Mouse (Mus musculus): Measurements from ENCODE around the gene Gm9970. TPM values are rescaled to one million over a fixed set of nuclear protein-coding genes. Genes with fewer than 3 reads are reported as not detected.

Gene Gm9970
- not detected in 2 replicates for total RNA-seq (2014; rRNA removed; ENCODE audit: low replicate concordance)
- polyA plus RNA-seq (2015; fragmentation: Nextera tagmentation; extraction: Ambion mirVana) = 0.70 and 1.1 TPM in 2 replicates

- peaks cover 6% of the 10 kb centered on the region for H3K4me1 ChIP-seq (ENCODE audit: control insufficient read depth, insufficient read depth)
- peak within 1 kb of the TSS; percentile 81 for H3K4me3 ChIP-seq (ENCODE audit: low read depth, low read length)
- H3K9me3 ChIP-seq (replicated peaks; ENCODE audit: control insufficient read depth, low read length) = no peaks in the 10 kb centered on the region
- no peaks in the 10 kb centered on the region for H3K27me3 ChIP-seq (ENCODE audit: control insufficient read depth, insufficient read depth, low read length)
- ATAC-seq (ENCODE audit: insufficient read depth, low read depth) = peak; percentile 98
- H3K4me2 ChIP-seq (ENCODE audit: low read depth, low read length) = peak within 1 kb of the TSS; percentile 81
- peaks cover 23% of the 10 kb centered on the region for H3K36me3 ChIP-seq (replicated peaks; ENCODE audit: control insufficient read depth, insufficient read depth, low read length)
- under 1% methylated on average over 92 of the region's 103 CpGs for WGBS
- peak within 1 kb of the TSS; percentile 97 for H3K27ac ChIP-seq (ENCODE audit: low read depth)
- DNase-seq (ENCODE audit: low spot score) = peak; percentile 94
- TF ChIP-seq CTCF (IDR thresholded peaks at IDR 0.05; ENCODE audit: low read depth) = no peak
- TF ChIP-seq EP300 (IDR thresholded peaks at IDR 0.05; ENCODE audit: low read depth) = no peak
- H3K9ac ChIP-seq (replicated peaks; ENCODE audit: low read depth, low read length) = peak within 1 kb of the TSS; percentile 92
Measured at GRCm38 (mm10) chr5:31240637-31241521, at the start of gene Gm9970, which contains the start of gene Nrbp1. Gene Gm9970 (minus strand): TSS chr5:31241232. Gene Nrbp1 (plus strand): TSS chr5:31240864.

GRCm38 (mm10) chr5:31289626-31290230 lies 48.7 kb upstream of the Gm9970 start:
- Histone ChIP-seq H3K4me3 (ENCODE audit: low read depth, low read length) (no peak overlapping the region), H3K27ac (ENCODE audit: low read depth) (no peak overlapping the region), H3K9ac (replicated peaks; ENCODE audit: low read depth, low read length) (no peak overlapping the region; the same call in 1 of the 2 replicates)

GRCm38 (mm10) chr5:31288655-31289054 lies 47.6 kb upstream of the Gm9970 start:
- peaks cover 34% of the 10 kb centered on the region for H3K36me3 ChIP-seq (replicated peaks; ENCODE audit: control insufficient read depth, insufficient read depth, low read length)
- WGBS = 61% methylated on average over 3 of the region's 3 CpGs
- H3K27me3 ChIP-seq (ENCODE audit: control insufficient read depth, insufficient read depth, low read length) = no peaks in the 10 kb centered on the region
- no peak for TF ChIP-seq CTCF (IDR thresholded peaks at IDR 0.05; ENCODE audit: low read depth)
- TF ChIP-seq EP300 (IDR thresholded peaks at IDR 0.05; ENCODE audit: low read depth) = no peak
- H3K27ac ChIP-seq (ENCODE audit: low read depth) = no peak overlapping the region
- no peak overlapping the region for H3K4me3 ChIP-seq (ENCODE audit: low read depth, low read length)
- no peak for ATAC-seq (ENCODE audit: insufficient read depth, low read depth)
- no peak for DNase-seq (ENCODE audit: low spot score)
- no peak overlapping the region for H3K9ac ChIP-seq (replicated peaks; ENCODE audit: low read depth, low read length)
- H3K4me1 ChIP-seq (ENCODE audit: control insufficient read depth, insufficient read depth) = peaks cover 5% of the 10 kb centered on the region; the same call in 1 of the 2 replicates
- H3K9me3 ChIP-seq (replicated peaks; ENCODE audit: control insufficient read depth, low read length) = no peaks in the 10 kb centered on the region
- H3K4me2 ChIP-seq (ENCODE audit: low read depth, low read length) = no peak overlapping the region

More at GRCm38 (mm10) chr5:31289626-31290230, 48.7 kb upstream of the Gm9970 start:
- H3K4me1 ChIP-seq (ENCODE audit: control insufficient read depth, insufficient read depth) = peaks cover 5% of the 10 kb centered on the region; the same call in 1 of the 2 replicates
- peaks cover 23% of the 10 kb centered on the region for H3K36me3 ChIP-seq (replicated peaks; ENCODE audit: control insufficient read depth, insufficient read depth, low read length)
- H3K9me3 ChIP-seq (replicated peaks; ENCODE audit: control insufficient read depth, low read length) = no peaks in the 10 kb centered on the region
- 64% methylated on average over 3 of the region's 3 CpGs for WGBS
- ATAC-seq (ENCODE audit: insufficient read depth, low read depth) = no peak
- H3K4me2 ChIP-seq (ENCODE audit: low read depth, low read length) = 0 out of 2 replicates have a peak overlapping the region, but pooled peaks have one; percentile 78
- no peak for DNase-seq (ENCODE audit: low spot score)
- no peaks in the 10 kb centered on the region for H3K27me3 ChIP-seq (ENCODE audit: control insufficient read depth, insufficient read depth, low read length)
- TF ChIP-seq CTCF (IDR thresholded peaks at IDR 0.05; ENCODE audit: low read depth) (no peak), EP300 (IDR thresholded peaks at IDR 0.05; ENCODE audit: low read depth) (no peak)

- H3K27ac ChIP-seq (ENCODE audit: low read depth) = no peak overlapping the region
- 63% methylated on average over 4 of the region's 4 CpGs for WGBS
Measured at GRCm38 (mm10) chr5:31288225-31288624, 47.2 kb upstream of the Gm9970 start.

GRCm38 (mm10) chr5:31279245-31279988 lies 38.4 kb upstream of the Gm9970 start:
- Histone ChIP-seq H3K9ac (replicated peaks; ENCODE audit: low read depth, low read length) (no peak overlapping the region), H3K4me1 (ENCODE audit: control insufficient read depth, insufficient read depth) (no peaks in the 10 kb centered on the region), H3K27ac (ENCODE audit: low read depth) (no peak overlapping the region), H3K4me2 (ENCODE audit: low read depth, low read length) (no peak overlapping the region), H3K4me3 (ENCODE audit: low read depth, low read length) (no peak overlapping the region), H3K36me3 (replicated peaks; ENCODE audit: control insufficient read depth, insufficient read depth, low read length) (peaks cover 83% of the 10 kb centered on the region), H3K27me3 (ENCODE audit: control insufficient read depth, insufficient read depth, low read length) (no peaks in the 10 kb centered on the region), H3K9me3 (replicated peaks; ENCODE audit: control insufficient read depth, low read length) (no peaks in the 10 kb centered on the region)
- 80% methylated on average over 20 of the region's 20 CpGs for WGBS
- TF ChIP-seq CTCF (IDR thresholded peaks at IDR 0.05; ENCODE audit: low read depth) = no peak
- no peak for TF ChIP-seq EP300 (IDR thresholded peaks at IDR 0.05; ENCODE audit: low read depth)
- ATAC-seq (ENCODE audit: insufficient read depth, low read depth) (no peak), DNase-seq (ENCODE audit: low spot score) (no peak)

More at GRCm38 (mm10) chr5:31288225-31288624, 47.2 kb upstream of the Gm9970 start:
- peaks cover 38% of the 10 kb centered on the region for H3K36me3 ChIP-seq (replicated peaks; ENCODE audit: control insufficient read depth, insufficient read depth, low read length)
- no peak for ATAC-seq (ENCODE audit: insufficient read depth, low read depth)
- no peak overlapping the region for H3K9ac ChIP-seq (replicated peaks; ENCODE audit: low read depth, low read length)
- H3K27me3 ChIP-seq (ENCODE audit: control insufficient read depth, insufficient read depth, low read length) = no peaks in the 10 kb centered on the region
- H3K4me3 ChIP-seq (ENCODE audit: low read depth, low read length) = no peak overlapping the region
- no peak overlapping the region for H3K4me2 ChIP-seq (ENCODE audit: low read depth, low read length)
- H3K4me1 ChIP-seq (ENCODE audit: control insufficient read depth, insufficient read depth) = peaks cover 5% of the 10 kb centered on the region; the same call in 1 of the 2 replicates
- DNase-seq (ENCODE audit: low spot score) = no peak
- TF ChIP-seq CTCF (IDR thresholded peaks at IDR 0.05; ENCODE audit: low read depth) (no peak), EP300 (IDR thresholded peaks at IDR 0.05; ENCODE audit: low read depth) (no peak)
- H3K9me3 ChIP-seq (replicated peaks; ENCODE audit: control insufficient read depth, low read length) = no peaks in the 10 kb centered on the region
